Mouse (Mus musculus) retina, embryonic 14.5 days (tissue): Measurements from ENCODE around the gene Rnf223.
"Not testable (repeated sequence)": the region's sequence is repeated elsewhere in the genome, so short reads cannot be mapped to it uniquely, and the experiment has no call there.

ENCODE experiments used
- DNase-seq: peaks from one replicate; pipeline ENCODE4 v3.0.0-alpha.2; 2015; ENCODE audit warnings: low spot score

The Rnf223 gene

DNA sequence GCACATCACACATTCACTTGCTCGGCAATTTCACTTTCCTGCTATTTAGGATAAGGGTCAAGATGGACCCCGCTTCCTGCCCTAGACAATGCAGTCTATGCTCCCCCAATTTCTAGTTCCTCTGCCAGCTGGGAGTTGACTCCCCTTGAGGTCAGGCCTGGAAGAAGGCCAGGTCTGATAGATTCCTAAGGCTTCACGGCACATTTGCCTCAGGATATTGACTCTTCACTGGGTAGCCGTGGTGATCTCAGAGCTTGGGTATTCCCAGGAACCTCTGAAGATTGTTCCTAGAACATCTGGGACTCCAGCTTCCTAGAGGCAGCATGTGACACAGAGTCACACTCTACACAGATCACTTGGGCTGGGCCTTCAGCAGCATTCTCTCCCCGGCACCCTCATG lies 1.6 kb upstream of the Rnf223 start:
- no peak for DNase-seq

GRCm38 (mm10) chr4:156130940-156131339 lies 627 bp downstream of the Rnf223 start:
- no peak for DNase-seq

- no peak for DNase-seq
Observed at GRCm38 (mm10) chr4:156133334-156133733, 3.0 kb downstream of the Rnf223 start.

GRCm38 (mm10) chr4:156133943-156134605 lies 3.8 kb downstream of the Rnf223 start:
- DNase-seq: no peak

GRCm38 (mm10) chr4:156135112-156135511 lies 4.8 kb downstream of the Rnf223 start:
- DNase-seq: no peak

- DNase-seq: no peak
Observed at GRCm38 (mm10) chr4:156135801-156136200, 5.5 kb downstream of the Rnf223 start.

DNA sequence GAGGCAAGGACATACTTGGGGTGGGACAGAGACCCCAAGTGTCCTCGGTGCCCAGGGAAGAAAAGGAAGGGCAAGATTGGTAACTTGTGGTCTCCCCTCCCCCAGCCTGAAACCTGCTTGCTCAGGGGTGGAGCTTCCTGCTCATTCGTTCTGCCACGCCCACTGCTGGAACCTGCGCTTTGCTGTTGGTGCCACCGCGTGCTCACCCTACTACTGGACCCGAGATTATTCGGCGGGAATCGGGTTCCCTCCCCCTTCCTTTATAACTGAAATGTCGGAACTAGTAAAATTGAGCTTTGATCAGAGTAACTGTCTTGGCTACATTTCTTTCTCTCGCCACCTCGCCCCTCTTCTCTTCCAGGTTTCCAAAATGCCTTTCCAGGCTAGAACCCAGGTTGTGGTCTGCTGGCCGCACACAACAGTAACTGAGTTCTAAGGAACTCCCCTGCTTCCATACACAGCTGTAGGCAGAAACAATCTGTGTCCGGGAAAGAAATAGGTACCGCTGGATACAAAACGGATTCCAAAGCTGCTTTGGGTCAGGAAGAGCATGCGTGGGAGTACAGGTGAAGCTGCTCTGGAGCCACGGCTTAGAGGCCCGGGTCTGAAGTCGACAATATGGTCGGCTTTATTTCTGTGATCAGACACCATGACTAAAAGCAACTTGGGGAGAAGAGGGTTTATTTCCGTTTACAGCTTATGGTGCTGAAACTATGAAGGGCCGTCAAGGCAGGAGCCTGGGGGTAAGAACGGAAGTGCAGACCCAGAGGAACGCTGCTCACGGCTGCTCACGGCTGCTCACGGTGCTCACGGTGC lies 6.2 kb downstream of the Rnf223 start:
- DNase-seq: no peak

- DNase-seq: not testable (repeated sequence)
Observed at GRCm38 (mm10) chr4:156150887-156151286, 20.6 kb downstream of the Rnf223 start.

DNA sequence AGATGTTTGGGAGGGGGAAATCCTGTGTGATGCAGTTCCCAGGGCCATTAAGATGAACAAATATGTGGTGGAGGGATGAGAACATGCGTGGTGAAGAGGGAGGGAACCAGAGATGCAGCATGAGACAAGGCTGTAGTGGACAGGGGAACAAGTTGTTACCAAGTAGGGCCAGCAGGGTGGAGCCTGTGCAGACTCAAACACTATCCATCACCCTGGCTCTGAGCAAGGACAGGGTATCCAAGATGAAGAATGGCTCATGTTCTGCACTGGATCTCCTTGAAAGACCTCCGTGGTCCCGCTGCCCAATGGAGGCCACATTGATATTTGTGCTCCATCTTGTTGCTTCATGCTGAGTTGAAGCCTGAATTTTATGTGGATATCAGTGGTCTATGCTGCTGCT lies 24.5 kb downstream of the Rnf223 start:
- DNase-seq: no peak

GRCm38 (mm10) chr4:156166477-156166876 lies 36.2 kb downstream of the Rnf223 start:
- DNase-seq: no peak

DNA sequence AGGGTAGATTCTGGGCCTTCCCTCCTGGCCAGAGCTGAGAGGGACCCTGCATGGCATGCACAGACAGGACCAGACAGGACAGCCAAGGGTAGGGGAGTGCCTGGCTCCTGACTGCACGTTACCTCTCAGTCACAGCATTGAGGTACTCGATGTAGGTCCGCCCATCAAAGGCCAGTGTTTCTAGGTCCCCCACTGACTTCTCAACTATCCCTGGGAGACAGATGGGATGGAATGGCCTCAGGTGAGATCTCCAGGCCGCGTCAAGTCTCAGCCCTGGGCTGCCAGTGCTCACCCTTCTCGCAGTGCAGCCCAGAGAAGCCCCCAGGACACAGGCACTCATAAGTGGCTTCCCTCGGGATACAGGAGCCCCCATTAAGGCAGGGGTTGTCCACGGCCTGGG lies 38.3 kb downstream of the Rnf223 start:
- no peak for DNase-seq

- no peak for DNase-seq
Observed at GRCm38 (mm10) chr4:156169129-156169528, 38.8 kb downstream of the Rnf223 start.

- DNase-seq: no peak
Observed at GRCm38 (mm10) chr4:156171828-156172227, 41.5 kb downstream of the Rnf223 start.

- no peak for DNase-seq
Observed at GRCm38 (mm10) chr4:156177630-156178029, 47.3 kb downstream of the Rnf223 start.
